Mouse (Mus musculus) 3T3-L1 (cell line): Measurements from ENCODE around the gene Vnn3.

Experiments
- DNase-seq: peaks from one replicate; pipeline ENCODE4 v3.0.0-alpha.2; 2015; ENCODE audit warnings: low read depth, low spot score

Vnn3 gene

DNA sequence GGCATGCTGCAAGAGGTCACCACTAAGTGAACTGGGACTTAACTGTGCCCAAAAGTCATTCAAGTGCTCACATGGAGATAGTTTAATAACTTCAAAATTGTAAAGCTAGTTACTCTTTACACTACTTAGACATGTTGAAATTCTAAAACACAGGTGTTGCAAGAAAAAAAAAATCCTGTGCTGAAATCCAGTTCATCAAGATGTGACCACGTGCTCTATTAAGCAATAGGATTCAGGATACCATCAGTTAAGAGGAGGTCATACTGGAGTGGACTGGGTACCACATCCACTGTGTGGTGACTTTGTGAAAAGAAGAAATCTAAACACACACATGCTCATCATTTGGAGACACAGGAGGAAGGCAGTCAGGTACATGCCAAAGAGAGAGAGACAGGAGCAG, 41.7 kb downstream of the Vnn3 start:
- DNase-seq = no peak

DNA sequence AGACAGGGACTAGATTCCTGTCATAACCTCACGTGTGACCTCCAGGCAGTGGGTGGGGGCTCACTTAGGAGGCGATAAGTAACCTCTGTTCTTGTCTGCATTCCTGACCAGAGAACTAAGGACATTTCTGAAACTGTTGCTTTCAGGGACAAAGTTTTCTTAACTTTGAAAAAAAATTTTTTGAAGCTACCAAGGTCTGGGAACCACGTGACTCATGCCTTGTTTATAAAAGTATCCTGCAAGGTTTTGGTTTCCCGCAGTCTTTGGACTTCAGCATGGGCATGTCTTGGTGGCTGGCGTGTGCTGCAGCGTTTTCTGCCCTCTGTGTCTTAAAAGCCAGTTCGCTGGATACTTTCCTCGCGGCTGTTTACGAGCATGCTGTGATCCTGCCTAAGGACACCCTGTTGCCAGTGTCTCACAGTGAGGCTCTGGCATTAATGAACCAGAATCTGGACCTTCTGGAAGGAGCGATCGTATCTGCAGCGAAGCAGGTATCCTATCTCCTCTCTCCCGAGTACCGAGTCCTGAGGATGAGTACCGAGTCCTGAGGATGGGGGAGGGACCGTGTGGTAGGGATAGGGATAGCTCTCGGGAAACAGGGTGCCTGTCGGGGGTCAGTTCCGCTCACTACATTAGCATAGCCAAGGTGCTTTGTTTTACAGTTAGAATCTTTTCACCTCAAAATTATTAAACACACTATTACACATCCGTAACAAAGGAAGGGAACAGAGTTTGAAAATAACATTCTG, 43.5 kb downstream of the Vnn3 start, which contains the start of gene Vnn1:
Gene Vnn1, plus strand, starts transcription at position 88 of the 749 bp plus-strand sequence.
- DNase-seq = peak; percentile 6

DNA sequence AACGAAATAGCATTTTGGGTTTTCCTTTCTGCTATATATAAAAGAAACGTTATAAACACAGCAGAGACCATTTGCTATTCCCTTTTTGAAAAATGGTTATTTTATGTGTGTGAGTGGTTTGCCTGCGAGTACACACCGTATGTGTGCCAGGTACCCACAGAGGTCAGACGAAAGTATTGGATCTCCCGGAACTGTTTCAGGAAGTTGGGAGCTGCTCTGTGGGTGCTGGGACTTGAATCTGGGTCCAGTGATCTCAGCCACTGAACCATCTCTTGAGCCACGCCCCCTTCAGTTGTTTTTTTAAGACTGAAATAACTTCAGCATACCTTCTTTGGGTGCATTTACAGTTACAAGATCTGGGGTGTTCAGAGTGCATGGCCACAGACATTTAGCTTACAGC, 44.1 kb downstream of the Vnn3 start:
- no peak for DNase-seq

DNA sequence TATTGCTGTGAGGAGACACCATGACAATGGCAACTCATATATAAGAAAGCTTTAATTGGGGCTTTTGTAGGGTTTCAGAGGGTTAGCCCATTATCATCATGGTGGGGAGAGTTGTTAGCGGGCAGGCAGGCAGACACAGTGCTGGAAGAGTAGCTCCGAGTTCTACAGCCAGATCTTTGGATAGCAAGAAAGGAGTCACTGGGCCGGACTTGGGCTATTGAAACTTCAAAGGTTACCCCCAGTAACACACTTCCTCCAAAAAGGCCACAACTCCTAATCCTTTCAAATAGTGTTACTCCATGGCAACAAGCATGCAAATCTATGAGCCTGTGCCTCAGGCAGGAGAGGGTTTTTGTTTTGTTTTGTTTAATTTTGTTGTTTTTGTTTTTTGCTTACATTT, 49.9 kb downstream of the Vnn3 start:
- no peak for DNase-seq

DNA sequence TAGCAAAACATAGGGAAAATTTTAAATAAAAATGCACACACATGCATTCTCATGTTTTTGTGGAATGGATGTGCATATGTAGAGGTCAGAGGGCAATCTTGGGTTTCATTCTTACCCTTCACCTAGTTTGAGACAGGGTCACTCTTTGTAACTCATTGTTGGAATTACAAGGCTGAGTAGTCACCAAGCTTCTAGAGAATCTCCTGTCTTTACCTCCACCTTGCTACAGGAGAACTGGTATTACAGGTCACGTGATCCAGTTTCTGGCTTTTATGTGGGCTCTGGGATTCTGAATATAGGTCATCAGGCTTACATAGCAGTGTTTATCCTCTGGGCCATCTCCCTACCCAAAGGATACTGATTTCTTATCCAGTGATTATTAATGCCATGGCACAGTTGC, 54.4 kb downstream of the Vnn3 start:
- DNase-seq = no peak
